Comparison of ENCODE assay signal across 8 mouse cellular contexts in the genomic region with DNA sequence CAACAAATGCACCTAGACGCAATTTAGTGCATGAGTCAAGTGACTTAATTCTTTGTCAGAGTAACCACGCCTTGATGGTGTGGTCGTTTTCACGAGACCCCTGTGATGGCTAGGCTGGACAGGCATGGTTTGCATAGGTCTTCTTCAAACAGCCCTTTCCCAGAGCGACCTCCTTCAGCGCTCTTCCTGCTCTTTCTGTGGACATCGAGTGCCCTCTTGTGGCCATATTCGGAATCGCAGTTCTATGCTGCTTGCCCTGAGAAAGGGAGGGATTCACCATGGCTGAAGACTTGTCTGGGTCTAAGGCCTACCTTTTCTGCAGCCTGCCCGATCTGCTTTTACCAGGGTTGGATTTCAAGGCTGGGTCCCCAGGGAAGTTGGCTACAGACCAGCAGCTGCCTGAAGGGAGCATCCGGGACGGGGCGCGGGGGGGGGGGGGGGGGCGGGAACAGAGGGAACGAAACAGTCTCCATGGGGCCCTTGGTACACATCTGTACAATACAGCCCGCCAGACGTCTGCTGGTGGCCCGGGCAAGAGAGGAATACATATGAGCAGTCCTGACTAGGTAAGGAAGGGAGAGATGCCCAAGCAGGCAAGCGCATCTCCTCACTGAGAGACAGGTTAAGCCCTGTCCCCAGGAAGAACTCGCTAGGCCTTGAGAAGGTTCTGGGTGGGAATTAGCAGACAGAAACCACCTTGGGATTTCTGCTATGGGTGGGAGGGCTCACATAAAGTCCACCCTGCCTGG.
A peak's percentile ranks its signal among the peaks of the same experiment; 100 is the strongest.
DNase-seq lines count a peak whose midpoint lies in the region; ATAC-seq and TF ChIP-seq lines count a peak whose summit lies in the region.

No protein-coding gene starts in this region.

- peak overlapping the region; percentile 29 for H3K4me2 ChIP-seq in forebrain, postnatal 0 days (ENCODE audit: low read depth)
- H3K4me2 ChIP-seq in lung, embryonic 16.5 days (ENCODE audit: low read depth, low read length): peak overlapping the region; percentile 43

- no peaks in the 10 kb centered on the region for H3K9me3 ChIP-seq in ES-E14 (ENCODE audit: control insufficient read depth, insufficient read depth, low read depth, low read length)
- no peaks in the 10 kb centered on the region for H3K9me3 ChIP-seq in forebrain, postnatal 0 days (ENCODE audit: low read length)
- H3K9me3 ChIP-seq in lung, embryonic 16.5 days (ENCODE audit: control insufficient read depth, low read length): no peaks in the 10 kb centered on the region

- TF ChIP-seq CTCF in forebrain, postnatal 0 days (IDR thresholded peaks at IDR 0.05; ENCODE audit: low read depth): peak; percentile 99

- H3K4me1 ChIP-seq in ES-E14 (ENCODE audit: control insufficient read depth in 2 of 2, insufficient read depth in 2 of 2, low read length in 2 of 2, poor library complexity in 1 of 2): peaks cover 0 to 2% of the 10 kb centered on the region in 2 experiments; a peak in 1 of 4 replicates
- H3K4me1 ChIP-seq in forebrain, postnatal 0 days (ENCODE audit: insufficient read depth): 0 out of 2 replicates have a peak, but pooled peaks cover 2% of the 10 kb centered on the region
- peaks cover 13% of the 10 kb centered on the region for H3K4me1 ChIP-seq in lung, embryonic 16.5 days (replicated peaks; ENCODE audit: control insufficient read depth, insufficient read depth, low read length)

- no peak overlapping the region for H3K4me3 ChIP-seq in ES-E14 (ENCODE audit: insufficient read depth in 1 of 2, low read depth in 1 of 2, low read length in 2 of 2, poor library complexity in 1 of 2, severe bottlenecking in 1 of 2)
- H3K4me3 ChIP-seq in forebrain, postnatal 0 days (ENCODE audit: low read depth, low read length): no peak overlapping the region
- H3K4me3 ChIP-seq in lung, embryonic 16.5 days (ENCODE audit: low read length): peak overlapping the region; percentile 24; the same call in 1 of the 2 replicates

- in situ Hi-C loops in ES-E14 (cut with MboI; ENCODE audit: low sequenced_read_pairs in 2 of 2, unreplicated experiment in 2 of 2): loop anchor here in 1 of 2 experiments (25.0 kb wide), 3 partner anchors 429 to 1121 kb away; no protein-coding TSS in a partner anchor

- peak; percentile 75 for ATAC-seq in forebrain, postnatal 0 days
- ATAC-seq in lung, embryonic 16.5 days (ENCODE audit: low read depth): peak; percentile 51

- H3K27me3 ChIP-seq in forebrain, postnatal 0 days (ENCODE audit: insufficient read depth, low read length): peaks cover 4% of the 10 kb centered on the region; the same call in 1 of the 2 replicates
- no peaks in the 10 kb centered on the region; the same call in 1 of the 2 replicates for H3K27me3 ChIP-seq in lung, embryonic 16.5 days (ENCODE audit: control insufficient read depth, insufficient read depth, low read depth, low read length)

- DNase-seq in ES-E14 (ENCODE audit: low read depth, low spot score): peak; percentile 91
- DNase-seq in cerebellum, adult 11 months: peak; percentile 85
- peak; percentile 96 for DNase-seq in forebrain, postnatal 0 days
- DNase-seq in heart, postnatal 4 days: peak; percentile 95
- peak; percentile 81 to 95 for DNase-seq in layer of hippocampus, adult 8-10 months (ENCODE audit: low spot score in 2 of 2)
- DNase-seq in ovary, postnatal 36 days (ENCODE audit: low spot score): peak; percentile 83
- DNase-seq in thymus, postnatal 14 days: peak; percentile 83

- no peaks in the 10 kb centered on the region for H3K36me3 ChIP-seq in ES-E14 (ENCODE audit: control insufficient read depth, insufficient read depth, low read length, poor library complexity, severe bottlenecking)
- no peaks in the 10 kb centered on the region for H3K36me3 ChIP-seq in forebrain, postnatal 0 days (ENCODE audit: insufficient read depth)
- no peaks in the 10 kb centered on the region for H3K36me3 ChIP-seq in lung, embryonic 16.5 days (ENCODE audit: control insufficient read depth, insufficient read depth, low read length)

- no peak overlapping the region for H3K27ac ChIP-seq in ES-E14 (ENCODE audit: insufficient read depth, low read depth, low read length, poor library complexity, severe bottlenecking)
- no peak overlapping the region for H3K27ac ChIP-seq in forebrain, postnatal 0 days (ENCODE audit: low read depth, low read length)
- H3K27ac ChIP-seq in lung, embryonic 16.5 days (ENCODE audit: low read length): no peak overlapping the region

- WGBS in forebrain, postnatal 0 days: 18% methylated on average over 20 of the region's 21 CpGs
- WGBS in lung, embryonic 16.5 days: 18% methylated on average over 17 of the region's 21 CpGs

- no peak overlapping the region for H3K9ac ChIP-seq in ES-E14 (ENCODE audit: insufficient read depth, low read depth, low read length, poor library complexity, severe bottlenecking)
- no peak overlapping the region for H3K9ac ChIP-seq in forebrain, postnatal 0 days
- H3K9ac ChIP-seq in lung, embryonic 16.5 days (ENCODE audit: low read length): peak overlapping the region; percentile 51; the same call in 1 of the 2 replicates

TF ChIP-seq in ES-E14, 5 proteins besides CTCF, POLR2A, EP300 and RAD21:
- TF ChIP-seq ZC3H11A (IDR thresholded peaks at IDR 0.05; ENCODE audit: borderline replicate concordance, low read depth, low read length): peak; percentile 88
- no peak for TF ChIP-seq CHD2 (IDR thresholded peaks at IDR 0.05; ENCODE audit: low read depth, low read length)
